Mouse (Mus musculus): ENCODE measurements around the gene Wdr70. TPM values are rescaled to one million over a fixed set of nuclear protein-coding genes. Genes with fewer than 3 reads are reported as not detected.

Gene Wdr70
- polyA plus RNA-seq (2012; ENCODE audit: low replicate concordance): 12.1 and 29.3 TPM in 2 replicates

GRCm38 (mm10) chr15:8098774-8099749 lies at the start of gene Wdr70:
Gene Wdr70, minus strand, starts transcription at chr15:8099209.

GRCm38 (mm10) chr15:8108966-8109743 lies 10.1 kb upstream of the Wdr70 start, which contains the start of gene Nup155:
Gene Nup155, plus strand, starts transcription at chr15:8109273.

Other genes starting within 250 kb of the Wdr70 start
- 0.75 and 5.9 TPM in 2 replicates for gene Nup155, start 10.1 kb upstream of the Wdr70 start, polyA plus RNA-seq (2012; ENCODE audit: low replicate concordance)
- 0.80 and 1.1 TPM in 2 replicates for gene Cplane1, start 69.9 kb upstream of the Wdr70 start, polyA plus RNA-seq (2012; ENCODE audit: low replicate concordance)

Measured in leukemia stem cell, adult 10-12 weeks (primary cell).